Mouse (Mus musculus): ENCODE results near the gene Slc43a2. TPM values are rescaled to one million over a fixed set of nuclear protein-coding genes. Genes with fewer than 3 reads are reported as not detected.

The Slc43a2 gene
- total and polyA plus RNA-seq, 3 experiments: 4.9 to 8.4 TPM; not detected in 1

- TF ChIP-seq POLR2AphosphoS5 (IDR thresholded peaks at IDR 0.05; ENCODE audit: borderline replicate concordance, low read depth, low read length) (no peak), SIN3A (IDR thresholded peaks at IDR 0.05; ENCODE audit: low read length) (peak; percentile 90), ZKSCAN1 (IDR thresholded peaks at IDR 0.05; ENCODE audit: low read depth, low read length) (no peak), CHD2 (IDR thresholded peaks at IDR 0.05; ENCODE audit: low read length) (no peak), ZMIZ1 (IDR thresholded peaks at IDR 0.05; ENCODE audit: low read depth, low read length) (peak; percentile 89), ZNF384 (IDR thresholded peaks at IDR 0.05; ENCODE audit: low read depth, low read length) (peak; percentile 60), MXI1 (IDR thresholded peaks at IDR 0.05; ENCODE audit: low read depth, low read length) (peak; percentile 91), UBTF (IDR thresholded peaks at IDR 0.05; ENCODE audit: borderline replicate concordance, insufficient read depth, low read depth, low read length) (no peak; the same call in 1 of the 2 replicates), NELFE (IDR thresholded peaks at IDR 0.05; ENCODE audit: low read depth, low read length) (peak; percentile 93), RAD21 (IDR thresholded peaks at IDR 0.05; ENCODE audit: low read depth, low read length) (no peak)
Observed at GRCm38 (mm10) chr11:75587493-75588284, 56.2 kb downstream of the Slc43a2 start, which contains the start of gene Pitpna (continued).

GRCm38 (mm10) chr11:75588285-75588941 is 56.9 kb downstream of the Slc43a2 start:
- H3K79me2 ChIP-seq (ENCODE audit: control insufficient read depth, insufficient read depth, low read length, poor library complexity): peaks cover 31% of the 10 kb centered on the region
- peak; percentile 73 for DNase-seq (ENCODE audit: low read depth, low spot score)
- H3K9ac ChIP-seq (ENCODE audit: control insufficient read depth, low read depth, low read length, poor library complexity, severe bottlenecking): peak overlapping the region; percentile 80
- TF ChIP-seq GABPA (IDR thresholded peaks at IDR 0.05; ENCODE audit: low read depth, low read length): no peak
- no peak for TF ChIP-seq MYB (IDR thresholded peaks at IDR 0.05; ENCODE audit: low read depth, low read length)
- TF ChIP-seq NRF1 (IDR thresholded peaks at IDR 0.05; ENCODE audit: insufficient read depth, low read depth, low read length, poor library complexity, severe bottlenecking): 0 out of 2 replicates have a peak, but pooled peaks have one; percentile 9
- 0 out of 2 replicates have a peak, but pooled peaks have one; percentile 25 for TF ChIP-seq RCOR1 (IDR thresholded peaks at IDR 0.05; ENCODE audit: low read depth, low read length)
- TF ChIP-seq ELF1 (IDR thresholded peaks at IDR 0.05; ENCODE audit: low read depth, low read length): no peak; the same call in 1 of the 2 replicates
- TF ChIP-seq POLR2AphosphoS2 (IDR thresholded peaks at IDR 0.05; ENCODE audit: low read length): no peak
- TF ChIP-seq ZNF384 (IDR thresholded peaks at IDR 0.05; ENCODE audit: low read depth, low read length): no peak
- no peak for TF ChIP-seq CTCF (IDR thresholded peaks at IDR 0.05 in 2 of 3, conservative IDR thresholded peaks at IDR 0.05 in 1 of 3; ENCODE audit: control insufficient read depth in 1 of 3, insufficient read depth in 1 of 3, low read depth in 2 of 3, low read length in 3 of 3, poor library complexity in 1 of 3, severe bottlenecking in 1 of 3)
- no peak for TF ChIP-seq KAT2A (conservative IDR thresholded peaks at IDR 0.05; ENCODE audit: low read depth, low read length)
- peak; percentile 96 for TF ChIP-seq CHD1 (IDR thresholded peaks at IDR 0.05; ENCODE audit: low read depth, low read length)
- peak; percentile 45 for TF ChIP-seq MXI1 (IDR thresholded peaks at IDR 0.05; ENCODE audit: low read depth, low read length)
- 0 out of 2 replicates have a peak, but pooled peaks have one; percentile 71 for TF ChIP-seq UBTF (IDR thresholded peaks at IDR 0.05; ENCODE audit: borderline replicate concordance, insufficient read depth, low read depth, low read length)
- peak; percentile 26; the same call in 1 of the 2 replicates for TF ChIP-seq HCFC1 (IDR thresholded peaks at IDR 0.05; ENCODE audit: low read depth, low read length)
- TF ChIP-seq POLR2A (IDR thresholded peaks at IDR 0.05; ENCODE audit: control insufficient read depth in 1 of 2, insufficient read depth in 1 of 2, low read depth in 1 of 2, low read length in 2 of 2, poor library complexity in 1 of 2): no peak
- no peak for TF ChIP-seq TCF12 (IDR thresholded peaks at IDR 0.05; ENCODE audit: low read depth, low read length)
- no peak for TF ChIP-seq USF2 (IDR thresholded peaks at IDR 0.05; ENCODE audit: borderline replicate concordance in 1 of 2, insufficient read depth in 1 of 2, low read depth in 1 of 2, low read length in 2 of 2)
- TF ChIP-seq ZKSCAN1 (IDR thresholded peaks at IDR 0.05; ENCODE audit: low read depth, low read length): no peak
- TF ChIP-seq TBP (IDR thresholded peaks at IDR 0.05; ENCODE audit: low read depth, low read length): 0 out of 2 replicates have a peak, but pooled peaks have one; percentile 36
- TF ChIP-seq SIN3A (IDR thresholded peaks at IDR 0.05; ENCODE audit: low read length): peak; percentile 44
- TF ChIP-seq EP300 (IDR thresholded peaks at IDR 0.05; ENCODE audit: low read depth in 1 of 2, low read length in 2 of 2): peak in 1 of 2 experiments; percentile 18; a peak in 1 of 4 replicates
- peak; percentile 28; the same call in 1 of the 2 replicates for TF ChIP-seq ZMIZ1 (IDR thresholded peaks at IDR 0.05; ENCODE audit: low read depth, low read length)
- peak; percentile 75 for TF ChIP-seq GATA1 (IDR thresholded peaks at IDR 0.05; ENCODE audit: low read depth, low read length)
- TF ChIP-seq TAL1 (IDR thresholded peaks at IDR 0.05; ENCODE audit: low read length): no peak
- no peak for TF ChIP-seq JUND (IDR thresholded peaks at IDR 0.05; ENCODE audit: low read depth, low read length)
- TF ChIP-seq POLR2AphosphoS5 (IDR thresholded peaks at IDR 0.05; ENCODE audit: borderline replicate concordance, low read depth, low read length): no peak
- 0 out of 2 replicates have a peak, but pooled peaks have one; percentile 29 for TF ChIP-seq MYC (IDR thresholded peaks at IDR 0.05; ENCODE audit: low read depth, low read length)
- no peak for TF ChIP-seq ZC3H11A (IDR thresholded peaks at IDR 0.05; ENCODE audit: low read depth, low read length)

More at GRCm38 (mm10) chr11:75588285-75588941, 56.9 kb downstream of the Slc43a2 start:
- Histone ChIP-seq H3K9me3 (replicated peaks; ENCODE audit: insufficient read depth, low read length) (no peaks in the 10 kb centered on the region), H3K27ac (ENCODE audit: control insufficient read depth, low read depth, low read length) (peak overlapping the region; percentile 46), H3K27me3 (ENCODE audit: control insufficient read depth in 1 of 2, insufficient read depth in 2 of 2, low read length in 2 of 2) (no peaks in the 10 kb centered on the region), H3K36me3 (ENCODE audit: control insufficient read depth in 1 of 2, insufficient read depth in 2 of 2, low read length in 2 of 2) (peaks cover 5 to 20% of the 10 kb centered on the region in 2 experiments; a peak in 3 of 4 replicates), H3K4me3 (ENCODE audit: control insufficient read depth in 1 of 2, insufficient read depth in 1 of 2, low read depth in 2 of 2, low read length in 2 of 2) (peak overlapping the region; percentile 60 to 95), H3K4me1 (ENCODE audit: control insufficient read depth in 1 of 2, insufficient read depth in 2 of 2, low read length in 2 of 2) (peaks cover 2 to 31% of the 10 kb centered on the region in 2 experiments)

Data from MEL (cell line).